Mouse (Mus musculus) limb, embryonic 14.5 days (tissue): ENCODE measurements at regions not wholly inside any gene's neighbourhood (a gene's known extent, or its start where the extent isn't known, plus 50 kb on each side); places are given as distances from the start of the nearest gene placed in this dataset.

Experiments used
- ATAC-seq: fragments of 200-750 bp; cut with Nextera tagmentation; 2 replicates; pipeline ENCODE4 v1.8.0; 2017; ENCODE audit warnings: low read depth, moderate number of reproducible peaks, moderate TSS enrichment; ENCODE audit not compliant: low FRiP score
- DNase-seq: peaks from one replicate; pipeline ENCODE4 v3.0.0-alpha.2; 2015; ENCODE audit warnings: low spot score
- H3K27ac ChIP-seq: fragments of 300-500 bp; sonication (generic); replicated peaks from 2 replicates; pipeline ENCODE4 v1.5.1; 2014; ENCODE audit warnings: low read depth, mild to moderate bottlenecking, low read length, moderate library complexity, mixed read lengths
- H3K27me3 ChIP-seq: fragments of 300-500 bp; sonication (generic); 2 replicates; pipeline ENCODE4 v1.6.1; 2014; ENCODE audit warnings: low read length, mixed read lengths; ENCODE audit not compliant: control insufficient read depth, insufficient read depth
- H3K36me3 ChIP-seq: fragments of 300-500 bp; sonication (generic); 2 replicates; pipeline ENCODE4 v1.6.1; 2014; ENCODE audit warnings: mild to moderate bottlenecking, low read length, moderate library complexity, mixed read lengths; ENCODE audit not compliant: control insufficient read depth, insufficient read depth
- H3K4me1 ChIP-seq: fragments of 300-500 bp; sonication (generic); 2 replicates; pipeline ENCODE4 v1.6.1; 2014; ENCODE audit warnings: antibody characterized with exemption, low read length, mixed read lengths; ENCODE audit not compliant: control insufficient read depth, insufficient read depth
- H3K4me2 ChIP-seq: fragments of 300-500 bp; sonication (generic); replicated peaks from 2 replicates; pipeline ENCODE4 v1.6.1; 2014; ENCODE audit warnings: low read depth, mild to moderate bottlenecking, low read length, moderate library complexity; ENCODE audit not compliant: severe bottlenecking
- H3K4me3 ChIP-seq: fragments of 300-500 bp; sonication (generic); replicated peaks from 2 replicates; pipeline ENCODE4 v1.5.1; 2014; ENCODE audit warnings: low read length
- H3K9ac ChIP-seq: fragments of 300-500 bp; sonication (generic); 2 replicates; pipeline ENCODE4 v1.6.1; 2014; ENCODE audit warnings: mild to moderate bottlenecking, low read depth, low read length, moderate library complexity; ENCODE audit not compliant: severe bottlenecking
- H3K9me3 ChIP-seq: fragments of 300-500 bp; sonication (generic); 2 replicates; pipeline ENCODE4 v1.6.1; 2016; ENCODE audit warnings: low read length; ENCODE audit not compliant: control insufficient read depth
- POLR2A ChIP-seq: fragments of 200-500 bp; IDR thresholded peaks from 2 replicates; pipeline ENCODE4 v1.8.0; 2012; ENCODE audit warnings: inconsistent platforms, mild to moderate bottlenecking, moderate library complexity, borderline replicate concordance; ENCODE audit not compliant: insufficient read depth, insufficient read length; ENCODE audit errors: extremely low read depth
- WGBS: fragments of 180-500 bp; shearing (Covaris S2); extraction: QIAGEN DNeasy Blood & Tissue Kit; methylation state at CpG from one replicate; pipeline ENCODE4 v1.1.7; 2014; 5-methylcytosine and 5-hydroxymethylcytosine counted together

- H3K27me3 ChIP-seq: no peaks in the 10 kb centered on the region
- TF ChIP-seq POLR2A: no peak
- no peak overlapping the region for H3K4me3 ChIP-seq
- no peaks in the 10 kb centered on the region for H3K9me3 ChIP-seq
- WGBS: 86% methylated on average over 2 of the region's 2 CpGs
- H3K4me1 ChIP-seq: no peaks in the 10 kb centered on the region
- DNase-seq (no peak), ATAC-seq (no peak)
- no peak overlapping the region for H3K4me2 ChIP-seq
- H3K36me3 ChIP-seq: no peaks in the 10 kb centered on the region
- H3K9ac ChIP-seq: no peak overlapping the region
- H3K27ac ChIP-seq: no peak overlapping the region
Observed at GRCm38 (mm10) chr12:113256628-113257027, 70.9 kb downstream of the Tmem121 start.

- DNase-seq (no peak), ATAC-seq (no peak)
- Histone ChIP-seq H3K9ac (no peak overlapping the region), H3K4me2 (no peak overlapping the region), H3K4me1 (no peaks in the 10 kb centered on the region), H3K36me3 (no peaks in the 10 kb centered on the region), H3K4me3 (no peak overlapping the region), H3K27me3 (no peaks in the 10 kb centered on the region), H3K9me3 (no peaks in the 10 kb centered on the region), H3K27ac (no peak overlapping the region)
- TF ChIP-seq POLR2A: no peak
- 74% methylated on average over 2 of the region's 2 CpGs for WGBS
Observed at GRCm38 (mm10) chr12:113257243-113257642, 71.5 kb downstream of the Tmem121 start.

DNA sequence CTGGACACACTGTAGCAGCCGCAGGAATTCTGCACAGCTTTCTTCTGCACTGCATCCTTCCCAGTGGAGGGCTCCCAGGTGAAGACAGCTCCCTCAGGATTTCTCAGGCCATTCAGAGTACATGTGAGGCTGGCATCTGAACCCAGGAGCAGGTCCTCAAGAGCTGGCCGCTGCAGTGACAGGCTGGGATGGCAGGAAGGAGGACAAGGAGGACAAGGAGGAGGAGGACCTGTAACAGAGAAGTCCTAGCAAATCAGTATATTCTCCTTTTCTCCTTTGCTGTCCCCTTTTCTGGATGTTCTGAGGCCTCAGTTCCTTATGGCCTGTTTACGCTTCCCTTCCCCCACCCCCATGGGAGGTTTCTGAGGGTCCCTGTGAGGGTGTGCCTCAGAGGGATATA lies 73.7 kb downstream of the Tmem121 start:
- Histone ChIP-seq H3K36me3 (no peaks in the 10 kb centered on the region), H3K4me1 (no peaks in the 10 kb centered on the region), H3K27ac (no peak overlapping the region), H3K4me2 (no peak overlapping the region), H3K9ac (no peak overlapping the region), H3K4me3 (no peak overlapping the region), H3K27me3 (no peaks in the 10 kb centered on the region), H3K9me3 (no peaks in the 10 kb centered on the region)
- no peak for ATAC-seq
- no peak for DNase-seq
- no peak for TF ChIP-seq POLR2A
- WGBS: 79% methylated on average over 3 of the region's 3 CpGs

- Histone ChIP-seq H3K4me1 (no peaks in the 10 kb centered on the region), H3K36me3 (no peaks in the 10 kb centered on the region), H3K27ac (no peak overlapping the region), H3K9ac (no peak overlapping the region), H3K4me3 (no peak overlapping the region), H3K9me3 (no peaks in the 10 kb centered on the region), H3K4me2 (no peak overlapping the region), H3K27me3 (no peaks in the 10 kb centered on the region)
- no peak for DNase-seq
- TF ChIP-seq POLR2A: no peak
- 85% methylated on average over 6 of the region's 6 CpGs for WGBS
- no peak for ATAC-seq
Observed at GRCm38 (mm10) chr12:113260304-113260703, 74.6 kb downstream of the Tmem121 start.

- WGBS: 76% methylated on average over 2 of the region's 2 CpGs
- TF ChIP-seq POLR2A: no peak
Observed at GRCm38 (mm10) chr12:113275934-113276333, 90.2 kb downstream of the Tmem121 start.

DNA sequence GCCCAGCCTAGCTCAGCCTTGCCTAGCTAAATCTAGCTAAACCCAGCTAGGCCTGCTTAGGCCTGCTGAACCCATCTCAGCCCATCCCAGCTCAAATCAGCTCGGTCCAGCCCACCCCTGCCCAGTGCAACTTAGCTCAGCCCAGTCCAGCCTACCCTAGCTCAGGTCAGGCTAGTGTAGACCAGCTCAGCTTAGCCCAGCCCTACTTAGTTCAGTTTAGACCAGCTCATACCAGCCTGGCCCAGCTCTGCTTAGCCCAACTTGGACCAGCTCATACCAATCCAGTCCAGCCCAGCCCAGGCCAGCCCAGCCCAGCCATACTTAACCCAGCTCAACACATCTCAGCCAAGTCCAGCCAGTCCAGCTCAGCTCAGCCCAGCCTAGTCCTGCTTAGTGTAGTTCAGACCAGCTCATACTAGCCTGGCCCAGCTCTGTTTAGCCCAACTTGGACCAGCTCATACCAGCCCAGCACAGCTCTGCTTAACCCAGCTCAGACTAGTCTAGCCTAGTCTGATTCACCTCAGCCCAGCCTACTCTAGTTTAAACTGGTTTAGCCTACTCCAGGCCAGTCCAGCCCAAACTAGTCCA lies 90.7 kb downstream of the Tmem121 start:
- Histone ChIP-seq H3K4me1 (no peaks in the 10 kb centered on the region), H3K27ac (no peak overlapping the region), H3K36me3 (no peaks in the 10 kb centered on the region), H3K9ac (no peak overlapping the region), H3K4me3 (no peak overlapping the region), H3K4me2 (no peak overlapping the region), H3K27me3 (no peaks in the 10 kb centered on the region), H3K9me3 (no peaks in the 10 kb centered on the region)
- 76% methylated on average over 1 of the region's 1 CpGs for WGBS
- ATAC-seq (no peak), DNase-seq (no peak)
- no peak for TF ChIP-seq POLR2A

More at GRCm38 (mm10) chr12:113275934-113276333, 90.2 kb downstream of the Tmem121 start:
- Histone ChIP-seq H3K36me3 (no peaks in the 10 kb centered on the region), H3K9ac (no peak overlapping the region), H3K27ac (no peak overlapping the region), H3K27me3 (no peaks in the 10 kb centered on the region), H3K4me3 (no peak overlapping the region), H3K4me1 (no peaks in the 10 kb centered on the region), H3K9me3 (no peaks in the 10 kb centered on the region), H3K4me2 (no peak overlapping the region)
- no peak for DNase-seq
- ATAC-seq: no peak
